Mouse (Mus musculus): ENCODE measurements at regions not wholly inside any gene's neighbourhood (a gene's known extent, or its start where the extent isn't known, plus 50 kb on each side); places are given as distances from the start of the nearest gene placed in this dataset.
"Not testable (repeated sequence)": the region's sequence is repeated elsewhere in the genome, so short reads cannot be mapped to it uniquely, and the experiment has no call there.

DNA sequence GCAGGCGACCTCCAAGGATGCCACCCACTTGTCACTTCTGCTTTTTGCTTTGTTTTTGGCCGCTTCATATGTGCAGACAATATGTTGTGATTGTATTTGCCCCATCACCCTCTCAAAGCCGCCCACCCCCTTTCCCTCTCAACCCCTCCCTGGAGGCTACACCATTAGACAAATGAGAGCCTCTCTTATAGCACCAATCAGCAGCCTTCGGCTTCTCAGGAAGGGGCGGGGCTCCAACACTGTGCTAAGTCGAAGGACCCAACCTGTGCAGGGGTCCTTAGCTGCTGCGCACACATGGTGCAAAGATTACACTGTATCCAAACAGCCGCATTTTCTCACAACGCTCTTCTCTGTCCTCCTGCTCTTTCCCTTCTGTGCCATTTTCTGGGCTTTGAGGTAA lies 305.1 kb upstream of the 3110018I06Rik start:
- peak; percentile 3 for DNase-seq

DNA sequence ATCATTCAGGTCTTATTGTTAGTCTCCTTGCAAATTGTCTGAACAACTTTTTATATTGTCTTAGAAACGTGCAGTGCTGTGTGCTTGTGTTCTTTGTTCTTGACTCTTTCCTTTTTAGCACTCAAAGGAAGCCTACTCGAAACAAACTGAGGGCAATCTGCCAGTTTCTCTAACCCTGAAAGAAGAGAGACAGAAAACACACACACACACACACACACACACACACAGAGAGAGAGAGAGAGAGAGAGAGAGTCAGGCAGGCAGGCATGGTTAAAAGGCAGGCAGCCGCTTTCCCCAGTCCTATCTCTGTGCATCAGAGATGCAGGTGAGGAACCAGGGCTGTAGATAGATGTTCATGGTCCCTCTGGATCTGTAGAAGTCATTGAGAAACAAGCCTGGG lies 304.0 kb upstream of the 3110018I06Rik start:
- peak; percentile 8 for DNase-seq

DNA sequence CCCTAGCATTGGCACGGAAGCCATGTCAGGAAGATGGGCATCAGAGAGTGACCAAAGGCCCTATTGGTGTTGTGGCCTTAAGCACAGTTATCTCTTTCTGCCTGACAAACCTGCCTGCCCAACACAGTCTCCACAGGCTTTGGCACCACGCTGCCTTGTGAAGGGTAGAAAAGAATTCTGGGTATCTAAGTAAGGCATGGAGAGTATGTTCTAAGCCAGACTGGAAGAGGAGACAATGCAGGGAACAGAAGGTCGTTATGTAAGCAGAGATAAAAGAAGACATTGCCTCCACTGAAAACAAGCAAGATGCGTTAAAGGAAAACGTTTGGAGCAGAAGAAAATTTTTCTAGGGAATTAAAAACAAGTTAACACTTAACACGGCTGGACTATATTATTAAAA lies 302.1 kb upstream of the 3110018I06Rik start:
- no peak for DNase-seq

DNA sequence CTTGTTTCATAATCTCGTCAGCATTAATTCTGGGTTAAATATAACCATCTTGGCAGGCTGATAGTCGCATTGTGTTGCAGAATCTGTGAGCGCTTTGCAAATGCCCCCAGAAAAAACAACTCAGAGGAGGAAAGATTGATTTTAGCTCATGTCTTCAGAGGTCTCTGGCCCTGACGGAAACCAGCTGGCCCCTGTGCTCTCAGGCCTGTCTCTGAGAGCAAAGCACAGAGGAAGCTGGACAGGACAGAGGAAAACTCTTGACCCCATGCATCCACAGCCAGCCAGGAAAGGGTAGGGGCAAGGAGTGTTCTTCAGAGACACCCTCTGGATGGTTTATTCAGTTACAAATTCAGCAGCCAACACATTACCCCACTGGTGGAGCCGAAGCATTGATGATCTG lies 300.4 kb upstream of the 3110018I06Rik start:
- no peak for DNase-seq

DNA sequence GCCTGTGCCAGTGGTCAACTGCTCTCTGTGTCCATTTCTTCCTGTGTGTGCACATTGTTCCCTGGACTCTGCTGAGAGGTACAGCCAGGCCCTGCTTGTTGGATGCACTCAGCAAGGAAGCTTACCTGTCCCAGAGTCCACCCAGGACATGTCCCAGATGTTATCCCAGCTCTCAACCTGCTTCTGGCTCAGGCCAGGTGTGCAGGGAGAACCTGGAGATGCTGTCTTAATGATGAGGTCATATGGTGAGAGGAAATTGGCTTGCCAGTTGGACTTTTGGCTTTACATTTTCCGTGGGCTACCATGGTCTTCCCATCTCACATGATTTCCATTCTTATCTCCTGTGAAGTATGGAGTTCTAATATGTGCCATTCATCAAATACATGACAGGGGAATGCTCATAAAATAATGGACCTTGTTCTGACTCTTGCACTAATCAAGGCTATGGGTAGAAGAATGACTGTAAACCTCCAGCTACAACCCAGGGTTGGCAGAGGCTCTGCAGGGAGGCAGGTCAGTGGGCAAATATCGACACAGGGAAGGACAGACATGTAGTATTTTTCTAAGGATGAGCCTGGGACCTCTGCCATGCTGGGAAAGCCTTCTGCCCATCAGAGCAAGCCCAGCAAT lies 289.9 kb upstream of the 3110018I06Rik start:
- DNase-seq: no peak

DNA sequence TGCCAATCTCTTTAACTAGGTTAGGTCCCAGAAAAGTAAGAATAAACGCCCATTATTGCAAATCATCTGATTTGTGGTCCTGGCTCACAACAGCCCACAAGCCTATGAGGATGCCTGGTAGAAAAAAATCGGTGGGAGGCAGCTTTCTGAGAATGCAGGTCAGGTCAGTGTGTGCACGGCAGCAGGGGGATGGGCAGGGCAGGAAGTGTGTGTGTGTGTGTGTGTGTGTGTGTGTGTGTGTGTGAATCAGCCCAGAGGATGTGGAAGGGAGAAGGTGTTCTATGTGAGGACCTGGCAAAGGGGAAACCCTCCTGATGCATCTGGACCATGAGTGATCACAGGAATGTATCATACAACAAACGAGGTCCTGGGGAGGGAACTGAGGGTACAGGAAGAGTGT lies 287.5 kb upstream of the 3110018I06Rik start:
- no peak for DNase-seq

DNA sequence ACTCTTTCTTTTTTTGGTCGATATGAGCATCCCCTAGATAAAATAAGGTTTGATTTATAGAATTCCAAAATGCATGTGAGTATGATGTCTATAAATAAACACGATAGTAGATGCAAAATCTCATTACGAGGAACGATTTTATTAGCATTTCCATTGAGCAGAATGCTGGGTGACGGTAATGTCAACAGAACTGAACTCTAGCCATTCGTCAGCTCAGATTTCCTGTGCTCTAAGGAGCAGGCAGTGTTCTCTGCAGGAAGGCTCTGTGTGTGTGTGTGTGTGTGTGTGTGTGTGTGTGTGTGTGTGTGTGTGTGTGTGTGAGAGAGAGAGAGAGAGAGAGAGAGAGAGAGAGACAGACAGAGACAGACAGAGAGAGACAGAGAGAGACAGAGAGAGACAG lies 279.6 kb upstream of the 3110018I06Rik start:
- not testable (repeated sequence) for DNase-seq

DNA sequence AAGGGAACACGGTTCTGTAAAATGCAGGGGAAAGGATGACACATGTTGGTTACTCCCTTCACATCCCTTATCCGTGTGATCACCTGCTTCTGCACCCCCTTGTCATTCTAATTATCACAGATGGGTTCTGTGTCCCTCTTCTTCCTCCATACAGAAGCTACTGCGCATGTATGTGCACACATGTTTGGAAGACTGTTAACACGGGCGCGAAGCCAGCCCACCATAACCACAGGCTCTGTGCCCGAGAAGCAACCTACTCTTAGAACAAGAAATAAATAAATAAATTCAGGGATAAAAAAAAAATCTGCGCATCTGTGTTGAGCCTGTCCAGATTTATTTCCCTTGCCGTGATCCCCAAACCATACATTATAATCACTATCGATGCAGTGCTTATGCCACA lies 275.6 kb upstream of the 3110018I06Rik start:
- no peak for DNase-seq

DNA sequence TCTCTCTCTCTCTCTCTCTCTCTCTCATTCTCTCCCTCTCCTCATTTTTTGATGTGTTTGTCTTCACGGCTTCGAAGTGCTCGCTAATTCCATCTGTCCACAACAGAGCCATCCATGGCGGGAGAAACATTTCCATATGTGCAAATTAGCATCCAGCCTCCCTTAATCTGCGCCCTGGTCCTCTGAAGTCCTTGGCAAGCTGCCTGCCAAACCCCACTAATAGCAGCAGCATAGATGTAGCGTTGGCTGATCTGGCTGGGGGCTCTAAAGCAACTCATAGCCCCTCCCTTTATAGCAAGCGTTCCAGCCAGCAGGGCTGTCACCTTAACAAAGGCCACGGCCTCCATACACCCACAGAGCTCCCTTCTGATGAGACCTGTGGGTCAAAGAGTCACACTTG lies 272.3 kb upstream of the 3110018I06Rik start:
- DNase-seq: no peak

DNA sequence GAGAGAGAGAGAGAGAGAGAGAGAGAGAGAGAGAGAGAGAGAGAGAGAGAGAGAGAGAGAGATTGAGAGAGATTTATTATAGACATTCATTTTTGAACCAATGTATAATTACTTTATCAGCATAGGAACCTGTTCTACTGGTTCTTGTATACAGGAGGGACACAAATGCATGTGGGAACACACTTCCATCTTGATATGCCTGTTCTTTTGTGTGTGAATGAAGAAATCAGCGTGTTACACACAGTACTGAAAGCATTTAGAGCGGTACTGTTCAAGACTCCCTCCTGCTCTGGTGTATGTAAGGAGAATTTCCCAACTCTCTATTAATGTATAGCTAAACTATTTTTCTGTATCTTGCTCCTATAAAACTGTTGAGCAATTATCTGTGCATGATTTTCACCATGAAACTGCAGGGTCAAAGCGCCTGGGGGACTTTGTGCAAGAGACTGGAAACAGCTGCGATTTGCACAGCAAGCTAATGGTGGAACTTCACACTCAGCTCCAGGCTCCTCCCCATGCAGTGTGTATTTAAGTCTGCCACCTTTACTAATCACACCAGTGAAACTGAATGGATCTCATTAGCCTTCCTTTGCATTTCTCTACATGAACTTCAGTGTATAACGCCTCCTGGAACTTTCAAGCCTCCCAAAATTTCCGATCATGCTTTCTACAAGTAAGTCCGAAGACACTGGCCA lies 267.0 kb upstream of the 3110018I06Rik start:
- no peak for DNase-seq

DNA sequence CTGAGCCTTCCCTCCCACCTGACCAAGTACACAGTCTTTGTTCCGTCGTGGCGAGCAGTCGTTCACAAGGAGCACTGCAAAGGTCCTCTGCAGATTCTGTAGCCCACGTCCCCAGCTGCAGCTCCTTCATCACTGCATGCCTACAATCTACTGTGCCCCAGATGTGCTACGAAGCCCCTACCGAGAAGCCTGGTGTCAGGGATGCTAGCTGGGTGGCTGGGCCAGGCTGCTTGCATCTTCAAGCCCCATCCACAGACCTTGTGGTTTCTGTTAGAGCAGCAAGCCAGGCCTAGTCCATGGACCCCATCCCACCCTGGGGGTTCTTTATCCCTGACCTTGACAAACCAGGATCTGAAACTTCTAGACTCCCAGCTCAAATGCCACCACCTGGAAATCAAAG lies 266.3 kb upstream of the 3110018I06Rik start:
- DNase-seq: no peak

DNA sequence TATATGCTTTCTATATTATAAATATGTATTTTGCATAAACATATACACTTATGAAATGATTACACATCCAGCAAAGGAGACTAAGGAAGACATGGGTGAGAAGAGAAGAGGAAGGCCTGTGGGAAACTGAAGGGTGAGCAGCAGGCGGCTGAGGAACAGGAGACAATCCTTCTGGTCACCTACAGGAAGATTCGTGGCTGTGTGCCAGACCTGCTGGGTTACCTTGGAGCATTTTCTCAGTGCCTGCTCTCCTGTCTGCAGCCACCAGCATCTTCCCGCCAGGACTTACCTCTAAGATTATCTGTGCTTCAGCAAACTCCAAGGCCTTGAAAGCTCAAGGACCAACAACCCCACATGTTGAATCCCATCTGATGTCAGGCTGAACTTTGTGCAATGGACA lies 258.3 kb upstream of the 3110018I06Rik start:
- no peak for DNase-seq

DNA sequence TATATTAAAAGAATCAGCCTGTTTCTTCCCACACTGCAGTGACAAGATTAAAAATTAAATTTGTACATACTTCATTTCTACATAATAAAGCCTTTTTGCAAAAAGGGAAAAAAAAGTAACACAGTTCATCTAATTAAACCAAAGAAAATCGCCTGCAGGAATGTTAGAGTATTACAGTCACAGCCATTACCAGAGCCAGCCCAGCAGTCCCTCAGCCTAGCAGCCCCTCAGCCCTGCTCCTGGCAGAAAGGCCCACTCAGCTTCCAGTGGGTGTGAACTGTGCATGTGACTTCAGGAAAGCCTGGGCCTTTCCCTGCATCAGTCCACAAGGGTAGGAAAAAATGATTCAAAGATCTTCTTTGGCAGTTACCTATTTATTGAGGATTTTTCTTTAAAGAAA lies 256.8 kb upstream of the 3110018I06Rik start:
- no peak for DNase-seq

DNA sequence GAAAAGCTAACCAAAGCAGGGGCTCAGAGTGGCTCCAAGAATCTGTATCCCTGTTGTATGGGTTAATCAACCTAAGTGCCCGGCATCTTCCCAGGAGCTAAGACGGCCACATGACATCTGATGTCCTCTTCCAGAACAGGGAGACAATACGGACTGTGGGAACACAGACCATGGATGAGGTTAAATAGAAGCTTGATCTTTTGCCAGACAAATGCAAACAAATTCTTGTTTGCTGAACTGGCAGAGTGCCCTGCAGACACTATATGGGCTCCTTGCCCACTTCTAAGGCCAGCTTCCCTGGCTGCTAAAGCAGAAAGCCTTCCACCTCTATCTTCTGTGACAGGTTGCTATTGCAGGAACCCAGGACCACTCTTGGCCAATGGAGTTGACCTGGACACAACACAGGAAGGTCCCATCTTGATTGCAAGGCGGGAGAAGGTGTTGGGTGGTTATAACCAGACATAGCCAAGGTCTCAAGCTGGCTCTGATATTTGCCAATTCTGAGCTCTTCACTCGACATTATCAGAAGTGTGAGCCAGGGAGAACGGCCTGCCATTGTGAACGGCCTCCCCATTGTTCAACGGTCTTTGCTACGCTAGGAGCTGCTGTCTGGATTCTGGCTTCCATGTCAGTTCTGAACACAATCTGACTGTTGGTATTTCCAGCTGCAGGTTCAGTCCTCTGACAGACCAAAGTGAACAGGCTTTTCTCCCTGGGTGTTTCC lies 237.5 kb upstream of the 3110018I06Rik start:
- peak; percentile 3 for DNase-seq

DNA sequence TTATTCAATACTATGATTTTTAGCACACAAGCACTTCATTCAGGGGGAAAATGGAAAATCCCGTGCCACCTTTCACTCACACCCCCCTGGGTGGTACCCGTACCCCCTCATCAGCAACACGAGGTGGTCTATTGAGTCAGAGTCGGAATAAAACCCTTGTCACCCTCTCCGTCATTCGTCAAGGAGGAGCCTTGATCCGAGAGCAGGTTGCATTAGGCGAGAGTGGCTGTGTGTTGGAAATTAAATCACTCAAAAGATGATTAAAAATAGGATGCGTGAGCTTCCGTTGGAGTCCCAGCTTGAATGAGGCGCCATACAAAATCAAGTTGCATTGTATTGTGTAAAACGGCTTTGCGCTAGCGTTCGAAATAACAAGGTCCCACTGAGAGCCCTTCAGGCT lies 236.5 kb upstream of the 3110018I06Rik start:
- DNase-seq: no peak

DNA sequence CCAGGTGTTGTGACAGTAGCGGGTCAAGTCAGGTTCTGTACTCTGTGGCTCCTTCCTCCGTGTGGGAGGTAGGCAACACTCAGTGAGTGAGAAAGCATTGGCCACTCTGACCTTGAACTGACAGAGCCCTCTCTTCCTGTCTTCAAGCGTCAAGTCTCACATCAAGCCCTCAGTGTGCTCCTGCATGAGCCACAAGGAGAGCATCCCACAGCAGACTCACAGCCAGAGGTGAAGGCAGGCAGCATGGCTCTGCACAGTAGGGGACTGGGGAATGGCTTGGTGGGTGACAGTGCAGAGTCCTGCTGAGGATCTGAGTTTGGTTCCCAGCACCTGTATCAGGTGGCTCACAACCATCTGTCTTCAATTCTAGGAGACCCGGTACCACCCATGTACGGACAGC lies 226.4 kb upstream of the 3110018I06Rik start:
- DNase-seq: no peak

DNA sequence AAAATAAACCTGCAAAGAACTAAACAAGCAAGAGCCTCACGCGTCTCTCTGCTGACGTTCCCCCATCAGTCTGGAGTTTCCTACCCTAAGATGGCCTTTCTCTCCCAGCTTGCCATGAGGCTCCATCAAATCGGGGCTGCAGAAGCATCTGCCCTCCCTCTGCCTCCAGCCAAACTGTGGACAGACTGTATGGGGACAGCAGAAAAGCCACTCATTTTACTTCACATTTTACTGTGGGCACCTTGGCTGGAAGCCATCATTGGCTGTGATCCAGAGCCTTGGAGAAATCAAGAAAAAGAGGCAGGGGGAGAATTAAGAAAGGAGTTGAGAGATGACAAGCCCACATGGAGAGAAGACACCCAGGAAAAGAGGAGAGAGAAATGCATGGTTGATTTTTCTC lies 225.9 kb upstream of the 3110018I06Rik start:
- DNase-seq: no peak

DNA sequence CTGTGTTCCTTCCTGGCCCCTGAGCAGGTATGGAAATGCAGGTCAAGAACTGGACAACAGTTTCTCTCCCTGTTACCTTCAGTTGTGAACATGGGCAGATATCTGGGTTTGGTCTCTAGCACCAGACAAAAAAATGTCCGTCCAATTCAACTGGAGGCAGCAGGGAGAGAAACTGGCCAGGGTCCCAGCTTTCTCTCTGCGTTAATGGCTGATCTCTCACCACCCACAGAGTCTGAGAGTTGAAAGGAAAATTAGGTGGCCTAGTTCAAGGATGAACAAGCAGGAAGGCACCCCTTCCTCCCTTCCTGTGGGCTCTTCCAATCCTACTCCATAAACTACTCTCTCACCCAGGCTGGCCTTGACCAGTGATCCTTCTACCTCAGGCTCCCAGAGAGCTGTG lies 221.7 kb upstream of the 3110018I06Rik start:
- no peak for DNase-seq

DNA sequence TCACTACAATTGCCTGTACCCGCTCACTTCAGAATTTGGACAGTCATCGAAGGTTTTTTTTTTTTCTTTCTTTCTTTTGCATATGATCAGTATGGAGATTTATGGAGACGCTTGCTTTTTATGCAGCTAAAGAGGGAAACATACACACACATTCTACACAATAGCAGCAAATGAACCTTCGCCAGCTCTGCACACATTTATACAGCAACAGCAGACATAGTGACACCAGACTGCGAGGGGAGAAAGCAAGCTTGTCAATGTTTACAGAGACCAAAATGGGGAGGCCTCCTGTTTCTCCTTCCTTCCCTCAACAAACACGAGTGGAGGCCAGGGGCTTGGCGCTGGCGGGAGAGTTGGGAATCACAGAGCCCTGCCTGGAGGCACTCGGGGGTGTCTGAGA lies 202.8 kb upstream of the 3110018I06Rik start:
- DNase-seq: no peak

DNA sequence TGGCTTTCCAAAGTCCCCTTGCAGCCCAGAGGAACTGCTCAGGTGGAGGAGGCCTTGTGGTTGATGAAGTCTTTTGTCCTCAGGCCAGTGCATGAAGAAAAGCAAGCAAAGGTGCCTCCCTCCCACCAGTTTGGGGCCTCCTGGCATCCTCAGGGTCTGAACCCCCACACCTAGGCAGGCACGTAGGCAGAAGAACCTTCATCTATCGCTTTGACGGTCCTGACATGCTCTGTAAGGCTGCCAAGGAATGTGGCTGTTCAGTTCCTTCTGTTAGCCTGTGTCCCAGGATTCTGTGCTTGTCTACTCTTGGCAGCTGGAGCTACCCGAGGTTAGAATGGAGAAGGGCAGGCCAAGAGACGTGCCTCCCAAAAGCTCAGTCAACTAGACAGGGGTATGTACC lies 197.1 kb upstream of the 3110018I06Rik start:
- no peak for DNase-seq

DNA sequence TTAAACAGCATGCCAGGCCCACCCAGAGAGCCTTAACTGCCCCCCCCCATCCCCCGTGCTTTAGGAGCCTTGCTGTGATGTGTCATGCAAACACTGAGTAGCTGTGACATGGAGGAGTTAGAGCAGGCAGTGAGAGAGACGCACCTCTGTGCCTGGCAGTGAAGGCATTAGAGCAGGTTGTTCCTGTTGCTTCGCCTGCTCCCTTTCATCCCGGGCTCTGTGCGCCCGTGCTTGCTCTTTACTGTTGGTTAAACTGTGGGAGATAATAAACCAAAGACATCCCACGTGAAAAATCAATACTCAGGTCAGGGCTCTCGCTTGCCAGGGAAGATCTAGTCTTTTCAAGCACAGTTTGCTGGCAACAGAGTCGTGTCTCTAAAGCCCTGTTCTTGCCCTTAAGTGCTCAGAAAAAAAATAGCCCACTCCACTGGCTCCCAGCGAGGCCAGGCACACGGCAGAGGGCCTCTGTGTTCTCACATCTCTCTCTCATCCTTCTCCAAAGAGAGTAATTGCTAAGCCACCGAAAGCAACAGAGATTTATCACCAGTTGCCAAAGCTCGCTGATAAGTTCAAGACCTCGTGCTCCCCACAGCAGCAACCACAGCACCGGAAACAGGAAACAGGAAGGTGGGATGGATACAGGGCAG lies 181.2 kb upstream of the 3110018I06Rik start:
- no peak for DNase-seq

DNA sequence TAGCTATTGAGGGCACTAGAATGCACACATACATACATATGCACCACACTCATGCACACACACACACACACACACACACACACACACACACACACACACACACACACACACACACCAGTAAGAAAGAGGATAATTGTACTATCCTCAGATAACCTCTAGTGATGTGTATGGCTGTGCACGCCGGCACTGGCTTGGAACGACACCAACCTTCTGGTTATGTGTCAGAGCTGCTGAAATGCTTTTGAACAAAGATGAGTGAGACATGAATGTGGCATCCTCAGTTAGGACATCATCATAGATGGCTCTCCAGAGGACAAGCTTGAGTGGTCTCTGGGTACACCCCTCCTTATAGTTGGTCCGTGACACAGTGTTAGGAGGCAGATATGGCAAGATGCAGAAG lies 173.0 kb upstream of the 3110018I06Rik start:
- DNase-seq: no peak

DNA sequence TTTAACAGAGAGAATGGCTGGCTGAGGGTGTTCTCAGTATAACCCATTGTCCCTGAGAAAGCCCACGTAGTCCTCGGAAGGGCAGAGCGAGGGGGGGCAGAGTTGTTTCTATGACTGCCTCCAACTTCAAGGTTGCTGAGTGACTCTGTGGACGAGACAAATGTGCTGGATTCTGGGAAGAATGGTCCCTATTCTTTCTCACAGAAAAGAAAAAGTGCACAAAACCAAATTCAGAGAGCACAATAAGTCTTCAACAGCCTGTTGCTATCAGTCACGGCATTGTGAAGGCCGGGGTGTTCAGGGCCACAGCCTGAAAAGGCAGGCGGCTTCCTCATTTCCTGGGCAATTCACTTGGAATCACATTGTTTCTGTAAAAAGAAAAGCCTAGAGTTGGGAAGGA lies 165.6 kb upstream of the 3110018I06Rik start:
- DNase-seq: no peak

DNA sequence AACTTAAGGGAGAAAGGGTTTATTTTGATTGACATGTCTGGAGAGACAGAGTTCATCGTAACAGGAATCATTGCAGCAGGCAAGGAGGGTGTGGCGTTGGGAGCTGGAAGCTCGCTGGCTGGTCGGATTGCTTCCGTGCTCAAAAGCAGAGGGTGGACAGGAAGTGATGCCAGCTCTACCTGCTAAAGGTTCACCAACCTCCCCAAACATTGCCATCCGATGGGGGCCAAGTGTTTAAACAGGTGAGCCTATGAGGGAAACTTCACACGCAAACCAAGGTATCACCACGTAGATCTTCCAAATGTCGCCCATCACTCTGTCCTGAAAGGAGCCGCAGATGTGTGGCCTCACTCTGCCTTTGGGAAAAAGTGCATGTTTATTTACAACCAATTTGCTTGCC lies 162.3 kb upstream of the 3110018I06Rik start:
- DNase-seq: no peak
